Comparison of ENCODE assay signal across 13 mouse cellular contexts in the genomic region with DNA sequence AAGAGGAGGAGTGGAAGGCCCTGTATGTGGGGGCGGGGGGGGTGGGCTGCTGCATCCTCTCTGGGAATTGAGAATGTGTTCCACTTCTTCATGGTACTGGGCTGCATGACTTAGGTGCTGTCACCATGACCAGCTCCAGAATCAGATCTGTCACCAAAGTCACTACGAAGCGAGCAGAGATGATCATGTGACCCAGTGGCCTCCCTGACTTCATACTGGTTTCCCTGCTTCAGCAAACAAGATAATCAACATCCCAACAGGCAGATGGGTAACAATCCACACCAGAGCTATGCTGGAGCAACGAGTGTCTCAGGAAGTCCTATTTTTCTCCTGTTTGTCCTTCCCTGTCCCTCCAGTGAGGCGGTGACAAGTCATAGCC. TPM values are rescaled to one million over a fixed set of nuclear protein-coding genes. Genes with fewer than 3 reads are reported as not detected.
DNase-seq lines count a peak whose midpoint lies in the region; ATAC-seq lines count a peak whose summit lies in the region.
"Had no signal": no experiment of that assay in that cellular context is flagged by ENCODE, and none has a peak within 500 bp of the region (broad histone marks: within the 10 kb centered on the region; RNA-seq: fewer than 3 reads in every experiment).

No protein-coding gene starts in this region.

- peak overlapping the region; percentile 62 for H3K27ac ChIP-seq in hindbrain, embryonic 10.5 days
- no peak overlapping the region for H3K27ac ChIP-seq in hindbrain, embryonic 11.5 days (ENCODE audit: low read depth, low read length)
- peak overlapping the region; percentile 69 for H3K27ac ChIP-seq in hindbrain, embryonic 13.5 days
- no peak overlapping the region for H3K27ac ChIP-seq in liver, embryonic 13.5 days
- H3K27ac ChIP-seq: gastrocnemius, adult 2 months; stomach, postnatal 0 days had no signal

- no peak for DNase-seq in hindbrain, embryonic 10.5 days (ENCODE audit: low spot score)
- DNase-seq in hindbrain, embryonic 11.5 days (ENCODE audit: low spot score): no peak
- DNase-seq in liver, embryonic 13.5 days: no peak
- DNase-seq in heart, adult 11 months: no peak
- DNase-seq in adrenal gland, postnatal 4 days (ENCODE audit: low spot score in 2 of 2): no peak
- DNase-seq: cerebellum, postnatal 25 days; gastrocnemius, adult 2 months; lung, postnatal 14 days had no signal

- no peak overlapping the region for H3K4me2 ChIP-seq in hindbrain, embryonic 11.5 days (replicated peaks; ENCODE audit: low read depth, low read length)
- no peak overlapping the region for H3K4me2 ChIP-seq in hindbrain, embryonic 13.5 days
- peak overlapping the region; percentile 15; the same call in 1 of the 2 replicates for H3K4me2 ChIP-seq in liver, embryonic 13.5 days
- H3K4me2 ChIP-seq: heart, embryonic 11.5 days had no signal

- ATAC-seq in hindbrain, embryonic 11.5 days (ENCODE audit: low FRiP score): no peak
- ATAC-seq in CD4-positive, CD25-positive, alpha-beta regulatory T cell, adult 4 months: peak; percentile 46
- 0 out of 2 replicates have a peak, but pooled peaks have one; percentile 13 for ATAC-seq in hindbrain, embryonic 13.5 days (ENCODE audit: low FRiP score)
- ATAC-seq in liver, embryonic 13.5 days (ENCODE audit: low read depth): no peak
- no peak for ATAC-seq in erythroblast, adult 5-6 weeks (replicated peaks; ENCODE audit: low FRiP score, poor library complexity, severe bottlenecking)

- no peaks in the 10 kb centered on the region for H3K36me3 ChIP-seq in hindbrain, embryonic 10.5 days
- no peaks in the 10 kb centered on the region for H3K36me3 ChIP-seq in hindbrain, embryonic 11.5 days (ENCODE audit: control insufficient read depth, insufficient read depth, low read length)
- peaks cover under 1% of the 10 kb centered on the region for H3K36me3 ChIP-seq in hindbrain, embryonic 13.5 days
- no peaks in the 10 kb centered on the region for H3K36me3 ChIP-seq in liver, embryonic 13.5 days

- no peak overlapping the region for H3K4me3 ChIP-seq in hindbrain, embryonic 10.5 days
- H3K4me3 ChIP-seq in hindbrain, embryonic 11.5 days (ENCODE audit: low read depth, low read length): no peak overlapping the region
- H3K4me3 ChIP-seq in hindbrain, embryonic 13.5 days: no peak overlapping the region
- no peak overlapping the region for H3K4me3 ChIP-seq in liver, embryonic 13.5 days (replicated peaks)
- H3K4me3 ChIP-seq: gastrocnemius, adult 2 months had no signal

- no peaks in the 10 kb centered on the region for H3K9me3 ChIP-seq in hindbrain, embryonic 10.5 days
- H3K9me3 ChIP-seq in hindbrain, embryonic 11.5 days (ENCODE audit: control insufficient read depth, low read length): no peaks in the 10 kb centered on the region
- no peaks in the 10 kb centered on the region for H3K9me3 ChIP-seq in hindbrain, embryonic 13.5 days
- no peaks in the 10 kb centered on the region for H3K9me3 ChIP-seq in liver, embryonic 13.5 days (replicated peaks)

- peaks cover 19% of the 10 kb centered on the region for H3K4me1 ChIP-seq in hindbrain, embryonic 10.5 days (replicated peaks)
- H3K4me1 ChIP-seq in hindbrain, embryonic 11.5 days (replicated peaks; ENCODE audit: control insufficient read depth, insufficient read depth, low read length): 0 out of 2 replicates have a peak, but pooled peaks cover 2% of the 10 kb centered on the region
- H3K4me1 ChIP-seq in hindbrain, embryonic 13.5 days (replicated peaks): peaks cover 20% of the 10 kb centered on the region
- 0 out of 2 replicates have a peak, but pooled peaks cover 4% of the 10 kb centered on the region for H3K4me1 ChIP-seq in liver, embryonic 13.5 days (replicated peaks)

- 77% methylated on average over 5 of the region's 5 CpGs for WGBS in hindbrain, embryonic 10.5 days
- WGBS in hindbrain, embryonic 11.5 days: 76% methylated on average over 5 of the region's 5 CpGs
- WGBS in hindbrain, embryonic 13.5 days: 65% methylated on average over 5 of the region's 5 CpGs
- WGBS in liver, embryonic 13.5 days (ENCODE audit: insufficient replicate concordance): 20% methylated on average over 5 of the region's 5 CpGs

- no peak overlapping the region for H3K9ac ChIP-seq in hindbrain, embryonic 11.5 days (ENCODE audit: low read depth, low read length)
- no peak overlapping the region for H3K9ac ChIP-seq in hindbrain, embryonic 13.5 days
- no peak overlapping the region for H3K9ac ChIP-seq in liver, embryonic 13.5 days

- H3K27me3 ChIP-seq in hindbrain, embryonic 10.5 days (ENCODE audit: insufficient read depth, poor library complexity, severe bottlenecking): no peaks in the 10 kb centered on the region
- no peaks in the 10 kb centered on the region for H3K27me3 ChIP-seq in hindbrain, embryonic 11.5 days (ENCODE audit: control insufficient read depth, insufficient read depth, low read length)
- H3K27me3 ChIP-seq in hindbrain, embryonic 13.5 days: no peaks in the 10 kb centered on the region
- H3K27me3 ChIP-seq in liver, embryonic 13.5 days: no peaks in the 10 kb centered on the region

RNA-seq across cellular contexts. Expression of a gene that starts 28.7 kb away (rescaled TPM):
- polyA plus RNA-seq in hindbrain, embryonic 10.5 days (2016; fragmentation: Nextera tagmentation; extraction: Ambion mirVana): 1.3 and 1.8 TPM in 2 replicates
- polyA plus RNA-seq in hindbrain, embryonic 11.5 days (2014; fragmentation: Nextera tagmentation; extraction: Ambion mirVana): 1.7 and 2.4 TPM in 2 replicates
- 1 to 10 TPM; 4.2 to 6.9 TPM for polyA plus RNA-seq in CD4-positive, CD25-positive, alpha-beta regulatory T cell, adult 4 months (2017; shearing (Covaris generic))
- polyA plus RNA-seq in hindbrain, embryonic 13.5 days (2015; fragmentation: Nextera tagmentation; extraction: Ambion mirVana): 6.2 and 7.6 TPM in 2 replicates
- 0.07 and 0.09 TPM in 2 replicates for polyA plus RNA-seq in liver, embryonic 13.5 days (2015; fragmentation: Nextera tagmentation; extraction: Ambion mirVana)
- total RNA-seq in erythroblast, adult 5-6 weeks (2015; ENCODE audit: low replicate concordance): 2.1 TPM in 1 of 2 replicates, not detected in the other
- total RNA-seq in erythroblast, adult 5-6 weeks (2017; ENCODE audit: low replicate concordance): not detected in 2 replicates
- 10 to 100 TPM; 10.8 to 11.3 TPM for total RNA-seq in adrenal gland, postnatal 4 days (2021)

Comparison
In these comparisons a context has a peak if more than half of its experiments do, and no peak if none do; other contexts are left out.
1. H3K27ac ChIP-seq: peak in hindbrain, embryonic 10.5 days (single experiment) and hindbrain, embryonic 13.5 days (single experiment); none in hindbrain, embryonic 11.5 days (single experiment) and liver, embryonic 13.5 days (single experiment).
2. ATAC-seq: peak in CD4-positive, CD25-positive, alpha-beta regulatory T cell, adult 4 months (single experiment) and hindbrain, embryonic 13.5 days (single experiment); none in hindbrain, embryonic 11.5 days (single experiment), liver, embryonic 13.5 days (single experiment) and erythroblast, adult 5-6 weeks (single experiment).